Mouse (Mus musculus) lung, embryonic 16.5 days (tissue): ENCODE results near the gene Gm26566. TPM values are rescaled to one million over a fixed set of nuclear protein-coding genes. Genes with fewer than 3 reads are reported as not detected.
A peak's percentile ranks its signal among the peaks of the same experiment; 100 is the strongest.

ENCODE experiments used
- ATAC-seq: fragments of 200-750 bp; cut with Nextera tagmentation; 2 replicates; pipeline ENCODE4 v1.8.0; 2017; ENCODE audit warnings: low read depth, mild to moderate bottlenecking, moderate library complexity
- H3K27ac ChIP-seq: fragments of 300-500 bp; sonication (generic); 2 replicates; pipeline ENCODE4 v1.5.1; 2014; ENCODE audit warnings: mild to moderate bottlenecking, control low read depth, low read length
- H3K27me3 ChIP-seq: fragments of 300-500 bp; sonication (generic); 2 replicates; pipeline ENCODE4 v1.6.1; 2014; ENCODE audit warnings: low read depth, low read length, mixed read lengths; ENCODE audit not compliant: control insufficient read depth, insufficient read depth
- H3K36me3 ChIP-seq: fragments of 300-500 bp; sonication (generic); 2 replicates; pipeline ENCODE4 v1.6.1; 2014; ENCODE audit warnings: low read length; ENCODE audit not compliant: control insufficient read depth, insufficient read depth
- H3K4me1 ChIP-seq: fragments of 300-500 bp; sonication (generic); replicated peaks from 2 replicates; pipeline ENCODE4 v1.6.1; 2014; ENCODE audit warnings: low read length, mixed read lengths; ENCODE audit not compliant: control insufficient read depth, insufficient read depth
- H3K4me2 ChIP-seq: fragments of 300-500 bp; sonication (generic); 2 replicates; pipeline ENCODE4 v1.6.1; 2014; ENCODE audit warnings: low read depth, low read length, control low read depth
- H3K4me3 ChIP-seq: fragments of 300-500 bp; sonication (generic); 2 replicates; pipeline ENCODE4 v1.5.1; 2014; ENCODE audit warnings: mild to moderate bottlenecking, low read length, control low read depth
- H3K9ac ChIP-seq: fragments of 300-500 bp; sonication (generic); 2 replicates; pipeline ENCODE4 v1.6.1; 2014; ENCODE audit warnings: low read length, control low read depth
- H3K9me3 ChIP-seq: fragments of 300-500 bp; sonication (generic); 2 replicates; pipeline ENCODE4 v1.6.1; 2016; ENCODE audit warnings: low read length; ENCODE audit not compliant: control insufficient read depth
- whole genome bisulfite sequencing: fragments of 180-500 bp; shearing (Covaris S2); extraction: QIAGEN DNeasy Blood & Tissue Kit; methylation state at CpG from one replicate; pipeline ENCODE4 v1.1.7; 2014; 5-methylcytosine and 5-hydroxymethylcytosine counted together
- polyA plus RNA-seq: library from polyadenylated mRNA; unstranded; fragments of >200 nt; fragmentation: Nextera tagmentation; extraction: Ambion mirVana; gene quantifications from 2 replicates; pipeline ENCODE4 v1.2.1, GENCODE M21; 2015

Gm26566 gene
- polyA plus RNA-seq, result 0.82 and 1.2 TPM in 2 replicates

GRCm38 (mm10) chr4:88721791-88722721 is at the start of gene Gm26566, which contains the start of gene Klhl9:
Gm26566 (plus strand) TSS chr4:88721805.
Klhl9 (minus strand) TSS chr4:88722465.
- Histone ChIP-seq H3K4me1 (peaks cover 19% of the 10 kb centered on the region), H3K27ac (peak within 1 kb of the TSS; percentile 99), H3K9ac (peak within 1 kb of the TSS; percentile 99), H3K27me3 (no peaks in the 10 kb centered on the region), H3K36me3 (peaks cover 9% of the 10 kb centered on the region), H3K9me3 (no peaks in the 10 kb centered on the region), H3K4me2 (peak within 1 kb of the TSS; percentile 59), H3K4me3 (peak within 1 kb of the TSS; percentile 96)
- under 1% methylated on average over 78 of the region's 82 CpGs for WGBS
- ATAC-seq, result peak; percentile 99

GRCm38 (mm10) chr4:88676824-88677223 is 44.8 kb upstream of the Gm26566 start, which contains the start of gene Ifna16:
Ifna16 (minus strand) TSS chr4:88676924.
- H3K9me3 ChIP-seq, result no peaks in the 10 kb centered on the region
- no peaks in the 10 kb centered on the region for H3K27me3 ChIP-seq
- 73% methylated on average over 1 of the region's 1 CpGs for WGBS
- no peaks in the 10 kb centered on the region for H3K36me3 ChIP-seq
- no peak for ATAC-seq
- no peak within 1 kb of the TSS for H3K9ac ChIP-seq
- H3K27ac ChIP-seq, result no peak within 1 kb of the TSS
- H3K4me1 ChIP-seq, result no peaks in the 10 kb centered on the region
- no peak within 1 kb of the TSS for H3K4me3 ChIP-seq
- H3K4me2 ChIP-seq, result no peak within 1 kb of the TSS

GRCm38 (mm10) chr4:88680362-88680761 is 41.2 kb upstream of the Gm26566 start:
- no peaks in the 10 kb centered on the region for H3K36me3 ChIP-seq
- ATAC-seq, result no peak
- WGBS, result 41% methylated on average over 8 of the region's 8 CpGs

GRCm38 (mm10) chr4:88681353-88681752 is 40.3 kb upstream of the Gm26566 start:
- H3K36me3 ChIP-seq, result no peaks in the 10 kb centered on the region
- H3K9me3 ChIP-seq, result no peaks in the 10 kb centered on the region
- no peak overlapping the region for H3K4me2 ChIP-seq
- no peak overlapping the region for H3K4me3 ChIP-seq
- ATAC-seq, result no peak
- no peak overlapping the region for H3K27ac ChIP-seq
- H3K9ac ChIP-seq, result no peak overlapping the region
- H3K27me3 ChIP-seq, result no peaks in the 10 kb centered on the region
- WGBS, result 35% methylated on average over 3 of the region's 3 CpGs
- no peaks in the 10 kb centered on the region for H3K4me1 ChIP-seq

More at GRCm38 (mm10) chr4:88680362-88680761, 41.2 kb upstream of the Gm26566 start:
- no peak overlapping the region for H3K4me2 ChIP-seq
- H3K4me3 ChIP-seq, result no peak overlapping the region
- no peak overlapping the region for H3K9ac ChIP-seq
- no peaks in the 10 kb centered on the region for H3K27me3 ChIP-seq
- H3K27ac ChIP-seq, result no peak overlapping the region
- H3K9me3 ChIP-seq, result no peaks in the 10 kb centered on the region
- no peaks in the 10 kb centered on the region for H3K4me1 ChIP-seq

- Histone ChIP-seq H3K9me3 (no peaks in the 10 kb centered on the region), H3K27ac (no peak within 1 kb of the TSS), H3K36me3 (no peaks in the 10 kb centered on the region), H3K9ac (no peak within 1 kb of the TSS), H3K4me1 (no peaks in the 10 kb centered on the region), H3K27me3 (no peaks in the 10 kb centered on the region), H3K4me2 (no peak within 1 kb of the TSS), H3K4me3 (no peak within 1 kb of the TSS)
- 82% methylated on average over 1 of the region's 1 CpGs for WGBS
- ATAC-seq, result no peak
These were observed 37.8 kb upstream of the Gm26566 start, which contains the start of gene Ifna2 for GRCm38 (mm10) chr4:88683812-88684211. Ifna2 (minus strand) TSS chr4:88683912.

- no peak within 1 kb of the TSS for H3K27ac ChIP-seq
- no peak within 1 kb of the TSS for H3K4me3 ChIP-seq
- no peak for ATAC-seq
- WGBS, result 53% methylated on average over 2 of the region's 2 CpGs
- no peaks in the 10 kb centered on the region for H3K36me3 ChIP-seq
- H3K4me2 ChIP-seq, result no peak within 1 kb of the TSS
- no peaks in the 10 kb centered on the region for H3K27me3 ChIP-seq
- no peaks in the 10 kb centered on the region for H3K9me3 ChIP-seq
- H3K9ac ChIP-seq, result no peak within 1 kb of the TSS
- no peaks in the 10 kb centered on the region for H3K4me1 ChIP-seq
These were observed 30.3 kb upstream of the Gm26566 start, which contains the start of gene Ifnab for GRCm38 (mm10) chr4:88691259-88691658. Ifnab (minus strand) TSS chr4:88691359.

GRCm38 (mm10) chr4:88692537-88692936 is 29.1 kb upstream of the Gm26566 start:
- Histone ChIP-seq H3K4me1 (no peaks in the 10 kb centered on the region), H3K27ac (no peak overlapping the region), H3K9me3 (no peaks in the 10 kb centered on the region), H3K9ac (no peak overlapping the region), H3K27me3 (no peaks in the 10 kb centered on the region), H3K4me2 (no peak overlapping the region), H3K4me3 (no peak overlapping the region), H3K36me3 (no peaks in the 10 kb centered on the region)
- no peak for ATAC-seq
- 46% methylated on average over 1 of the region's 1 CpGs for WGBS

- no peak overlapping the region for H3K27ac ChIP-seq
- no peak overlapping the region for H3K4me2 ChIP-seq
- 71% methylated on average over 2 of the region's 2 CpGs for WGBS
- ATAC-seq, result no peak
- H3K27me3 ChIP-seq, result no peaks in the 10 kb centered on the region
- no peak overlapping the region for H3K4me3 ChIP-seq
- H3K9me3 ChIP-seq, result no peaks in the 10 kb centered on the region
- H3K9ac ChIP-seq, result no peak overlapping the region
- H3K4me1 ChIP-seq, result no peaks in the 10 kb centered on the region
- no peaks in the 10 kb centered on the region for H3K36me3 ChIP-seq
These were observed 28.2 kb upstream of the Gm26566 start for GRCm38 (mm10) chr4:88693392-88693791.

- H3K4me3 ChIP-seq, result no peak overlapping the region
- no peak overlapping the region for H3K9ac ChIP-seq
- H3K27me3 ChIP-seq, result no peaks in the 10 kb centered on the region
- no peak overlapping the region for H3K27ac ChIP-seq
- H3K36me3 ChIP-seq, result no peaks in the 10 kb centered on the region
- peak; percentile 86 for ATAC-seq
- WGBS, result 21% methylated on average over 3 of the region's 3 CpGs
- H3K4me1 ChIP-seq, result no peaks in the 10 kb centered on the region
- no peaks in the 10 kb centered on the region for H3K9me3 ChIP-seq
- H3K4me2 ChIP-seq, result no peak overlapping the region
These were observed 25.2 kb upstream of the Gm26566 start for GRCm38 (mm10) chr4:88696237-88696884.
